Mouse (Mus musculus) gastrocnemius, adult 8-10 months (tissue): ENCODE results near the gene Actn1. TPM values are rescaled to one million over a fixed set of nuclear protein-coding genes. Genes with fewer than 3 reads are reported as not detected.
A peak's percentile ranks its signal among the peaks of the same experiment; 100 is the strongest.
"Not testable (repeated sequence)": the region's sequence is repeated elsewhere in the genome, so short reads cannot be mapped to it uniquely, and the experiment has no call there.

ENCODE experiments used
- DNase-seq, 2 experiments: peaks; one replicate each; pipeline ENCODE4 v3.0.0; 2022; ENCODE audit warnings: low spot score in 2 of 2
- total RNA-seq, 4 experiments: library from RNA; stranded (reverse); gene quantifications; 2 replicates each; pipeline ENCODE4 v1.2.4; 2022

Actn1 gene
- total RNA-seq = 1 to 10 TPM; 6.1 to 9.6 (median 7.4) TPM

- peak; percentile 66 to 75 for DNase-seq
These were observed at the start of gene Actn1 for GRCm38 (mm10) chr12:80260056-80260743. Actn1 (minus strand) TSS chr12:80260371.

GRCm38 (mm10) chr12:80307556-80307955, 47.4 kb upstream of the Actn1 start:
- no peak for DNase-seq

- no peak for DNase-seq
These were observed 44.3 kb upstream of the Actn1 start for GRCm38 (mm10) chr12:80304518-80304917.

- no peak for DNase-seq
These were observed 40.8 kb upstream of the Actn1 start for GRCm38 (mm10) chr12:80300833-80301456.

- DNase-seq = no peak
These were observed 38.5 kb upstream of the Actn1 start for GRCm38 (mm10) chr12:80298714-80299113.

- DNase-seq = no peak
These were observed 31.8 kb upstream of the Actn1 start for GRCm38 (mm10) chr12:80291895-80292435.

DNA sequence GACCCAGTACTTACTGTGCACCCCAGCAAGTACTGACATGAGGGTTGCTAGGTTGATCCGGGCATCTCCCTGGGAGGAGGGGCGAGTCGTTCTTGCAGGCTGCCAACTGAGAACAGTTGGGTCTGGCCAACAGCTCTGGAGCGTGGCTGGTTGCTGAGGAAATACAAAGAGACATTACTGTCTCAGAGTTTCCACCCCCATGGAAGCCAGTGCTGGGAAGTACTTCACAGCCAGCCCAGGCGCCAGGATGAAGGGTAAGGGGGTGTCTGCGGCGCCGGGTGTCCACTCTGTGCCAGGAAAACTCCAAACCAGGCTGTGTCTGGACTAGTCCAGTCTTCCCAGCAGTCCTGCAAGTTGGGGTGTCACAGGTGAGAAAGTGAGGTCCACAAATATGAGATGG, 30.8 kb upstream of the Actn1 start:
- no peak for DNase-seq

- no peak for DNase-seq
These were observed 30.3 kb upstream of the Actn1 start for GRCm38 (mm10) chr12:80290483-80290882.

DNA sequence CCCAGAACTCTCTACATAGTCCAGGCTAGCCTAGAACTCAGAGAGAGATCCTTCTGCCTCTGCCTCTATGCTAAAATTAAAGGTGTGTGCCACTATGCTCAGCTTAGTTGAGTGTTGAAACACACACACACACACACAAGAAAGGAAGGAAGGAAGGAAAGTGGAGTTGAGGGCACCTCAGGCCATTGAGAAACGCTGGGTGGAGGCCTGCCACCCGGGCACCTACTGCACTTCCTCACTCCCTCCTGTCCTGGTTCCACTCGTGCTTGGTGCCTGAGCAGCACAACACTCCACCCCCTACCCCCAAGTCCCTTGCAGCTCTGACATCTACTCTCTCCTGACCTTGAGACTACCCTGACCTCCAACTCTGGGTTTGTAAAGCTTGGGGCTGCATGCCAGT, 29.6 kb upstream of the Actn1 start:
- DNase-seq = no peak

GRCm38 (mm10) chr12:80285890-80286289, 25.7 kb upstream of the Actn1 start:
- no peak for DNase-seq

DNA sequence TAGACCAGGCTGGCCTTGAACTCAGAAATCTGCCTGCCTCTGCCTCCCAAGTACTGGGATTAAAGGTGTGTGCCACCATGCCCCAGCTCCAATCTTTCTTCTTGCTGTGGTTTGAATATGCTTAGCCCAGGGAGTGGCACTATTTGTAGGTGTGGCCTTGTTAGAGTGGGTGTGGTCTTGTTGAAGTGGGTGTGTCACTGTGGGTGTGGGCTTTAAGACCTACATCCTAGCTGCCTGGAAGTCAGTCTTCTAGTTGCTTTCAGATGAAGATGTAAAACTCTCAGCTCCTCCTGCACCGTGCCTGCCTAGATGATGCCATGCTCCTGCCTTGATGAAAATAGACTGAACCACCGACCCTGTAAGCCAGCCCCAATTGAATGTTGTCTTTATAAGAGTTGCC, 24.1 kb upstream of the Actn1 start:
- DNase-seq = not testable (repeated sequence)

DNA sequence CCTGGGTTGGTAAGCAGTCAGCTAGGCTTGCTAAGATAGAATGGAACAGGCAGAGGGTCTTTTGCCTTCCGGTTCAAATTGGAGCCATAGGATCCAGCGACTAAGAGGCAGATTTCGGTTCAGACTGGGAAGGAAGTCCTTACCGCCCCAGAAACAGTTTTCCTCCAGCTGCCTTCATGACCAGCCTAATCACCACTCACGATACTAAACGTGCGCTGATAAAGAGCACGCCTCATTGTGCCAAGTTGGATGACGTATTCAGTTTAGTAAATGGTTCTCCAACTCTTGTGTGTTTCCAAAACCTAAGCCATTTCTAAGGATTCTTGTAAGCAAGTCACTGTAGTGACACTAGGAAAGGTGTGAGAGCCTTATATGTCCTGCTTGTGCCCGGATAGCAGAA, 18.7 kb upstream of the Actn1 start:
- no peak for DNase-seq

GRCm38 (mm10) chr12:80277428-80277827, 17.3 kb upstream of the Actn1 start:
- DNase-seq = no peak

- no peak for DNase-seq
These were observed 15.1 kb upstream of the Actn1 start for GRCm38 (mm10) chr12:80275187-80275820.

- DNase-seq = no peak
These were observed 13.0 kb upstream of the Actn1 start for GRCm38 (mm10) chr12:80273020-80273686.

DNA sequence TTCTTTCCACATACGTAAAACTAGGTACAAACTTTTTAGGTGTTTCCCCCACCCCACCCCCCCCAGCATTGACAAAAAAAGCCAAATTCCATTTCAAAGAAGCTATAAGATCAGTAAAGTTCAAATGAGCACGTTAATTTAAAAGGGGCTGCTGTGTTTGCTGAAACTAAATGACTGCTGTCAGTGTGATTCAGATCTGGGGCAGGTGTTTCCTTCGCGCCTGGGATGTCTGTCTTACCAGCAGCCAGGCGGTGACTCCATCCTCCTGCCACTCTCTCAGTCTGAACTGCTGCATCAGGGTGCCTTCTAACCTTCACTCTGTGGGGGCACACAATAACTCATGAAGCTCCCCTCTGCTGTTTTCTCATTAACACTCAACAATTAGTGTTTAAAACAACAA, 11.6 kb upstream of the Actn1 start:
- DNase-seq = no peak

GRCm38 (mm10) chr12:80270924-80271323, 10.8 kb upstream of the Actn1 start:
- no peak for DNase-seq

- no peak for DNase-seq
These were observed 9.1 kb upstream of the Actn1 start for GRCm38 (mm10) chr12:80269303-80269702.

DNA sequence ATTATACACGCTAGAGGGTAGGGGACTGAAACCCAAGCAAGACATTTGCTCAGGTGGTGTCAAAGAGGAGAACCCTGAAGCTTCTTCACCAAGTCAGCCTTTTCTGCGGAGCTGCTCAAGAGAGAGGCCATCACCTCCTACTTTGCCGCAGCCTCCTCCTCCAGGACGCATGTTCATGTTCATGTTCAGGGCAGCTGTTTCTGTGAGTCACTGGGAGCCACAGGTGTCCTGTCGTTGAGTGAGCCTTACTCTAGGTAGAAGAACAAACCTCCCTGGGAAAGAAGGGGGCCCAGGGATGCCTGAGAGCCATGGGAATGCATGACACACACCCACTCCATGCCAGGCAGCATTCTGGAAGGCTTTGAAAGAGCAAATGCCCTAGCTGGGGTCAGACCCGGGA, 7.8 kb upstream of the Actn1 start:
- DNase-seq = no peak

GRCm38 (mm10) chr12:80264388-80264787, 4.2 kb upstream of the Actn1 start:
- DNase-seq = not testable (repeated sequence)

GRCm38 (mm10) chr12:80260744-80261695, 849 bp upstream of the Actn1 start:
- DNase-seq = no peak
